Mouse (Mus musculus) urinary bladder, postnatal 36 days (tissue): Measurements from ENCODE around the gene Kcnq1.

Source experiments
- DNase-seq, 2 experiments: peaks; one replicate each; pipeline ENCODE4 v3.0.0; 2022; ENCODE audit warnings: low spot score in 2 of 2, mixed read lengths in 1 of 2

Kcnq1 gene

DNA sequence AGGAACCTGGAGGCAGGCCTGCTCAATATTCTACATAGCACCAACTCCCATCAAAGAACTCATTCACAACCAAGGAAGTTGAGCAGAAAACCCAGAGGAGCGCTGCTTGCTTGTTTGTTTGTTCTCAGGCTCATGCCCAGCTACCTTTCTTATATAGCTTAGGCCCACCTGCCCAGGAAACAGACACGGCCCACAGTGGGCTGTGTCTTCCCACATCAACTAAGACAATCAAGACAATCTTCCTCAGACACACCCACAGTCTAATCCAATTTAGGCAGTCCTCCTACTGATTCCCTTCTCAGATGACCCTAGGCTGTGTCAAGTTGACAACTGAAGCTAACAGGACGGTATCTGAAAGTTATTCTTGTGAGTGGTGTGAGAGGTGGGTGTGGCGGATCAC lies at the start of gene Kcnq1:
Kcnq1 (plus strand) TSS at position 301 of the 400 bp plus-strand sequence.
- DNase-seq: no peak

DNA sequence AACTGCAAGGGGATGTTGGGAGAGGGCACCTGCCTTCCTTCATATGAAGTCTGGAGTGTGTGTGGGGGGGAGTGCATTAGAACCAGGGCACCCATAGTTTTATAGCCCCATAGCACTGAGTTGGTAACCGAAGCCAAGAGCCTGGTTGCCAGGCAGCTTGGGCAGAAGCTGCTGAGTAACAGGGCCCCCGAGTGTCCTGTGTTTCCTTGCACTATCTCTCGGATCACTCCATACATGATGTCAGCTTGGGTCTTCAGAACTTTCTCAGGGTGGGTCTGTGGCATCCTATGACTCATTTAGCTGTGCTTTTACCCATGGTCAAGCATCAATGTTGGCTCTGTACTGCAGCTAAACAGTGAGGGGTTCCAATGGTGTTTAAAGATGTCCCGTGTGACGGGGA lies 49.1 kb upstream of the Kcnq1 start:
- DNase-seq: no peak

DNA sequence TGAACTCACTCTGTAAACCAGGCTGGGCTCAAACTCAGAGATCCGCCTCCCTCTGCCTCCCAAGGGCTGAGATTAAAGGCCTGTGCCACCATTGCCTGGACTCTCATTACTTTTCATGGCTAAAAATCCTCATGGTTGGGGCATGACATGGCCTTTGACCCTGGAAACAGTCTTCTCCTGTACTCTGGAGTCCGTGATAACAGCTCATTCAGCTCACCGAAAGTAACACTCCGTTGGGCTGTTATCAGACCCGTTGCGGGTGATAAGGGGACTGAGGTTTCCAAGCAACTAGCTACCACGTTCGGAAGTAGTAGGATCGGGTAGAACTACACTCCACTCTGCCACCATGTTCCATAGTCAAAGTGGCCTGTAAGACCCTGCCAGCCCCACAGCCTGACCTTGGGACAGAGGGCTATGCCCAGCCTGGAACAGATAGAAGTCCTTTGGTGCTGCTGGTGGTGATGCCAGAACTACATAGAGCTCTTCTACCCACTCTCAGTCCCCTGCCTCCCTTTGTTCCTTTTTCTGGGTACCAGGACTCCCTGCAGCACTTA lies 48.4 kb upstream of the Kcnq1 start:
- DNase-seq: no peak

DNA sequence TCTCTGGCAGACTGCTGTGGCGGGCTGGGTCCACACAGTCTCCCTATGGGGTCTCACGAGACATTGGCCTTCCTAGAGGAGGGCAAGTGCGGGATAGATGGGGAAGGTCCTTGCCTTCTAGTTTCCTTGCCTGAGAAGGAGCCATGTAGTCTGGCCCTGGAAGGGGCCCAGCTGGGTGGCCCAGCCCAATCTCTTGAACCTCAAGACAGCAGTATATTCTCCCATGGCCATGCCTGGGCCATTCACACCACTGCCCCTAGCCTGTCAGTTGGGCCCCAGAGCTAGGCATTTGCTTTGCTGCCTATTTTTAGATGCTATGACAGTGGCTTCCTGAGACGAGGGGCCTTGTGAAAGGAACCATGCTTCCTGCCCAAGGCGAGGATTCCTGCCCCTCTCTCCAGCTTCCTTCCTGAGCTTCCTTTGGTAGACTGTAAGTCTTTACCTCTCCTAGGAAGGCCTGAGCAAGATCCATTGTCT lies 47.9 kb upstream of the Kcnq1 start:
- DNase-seq: no peak

DNA sequence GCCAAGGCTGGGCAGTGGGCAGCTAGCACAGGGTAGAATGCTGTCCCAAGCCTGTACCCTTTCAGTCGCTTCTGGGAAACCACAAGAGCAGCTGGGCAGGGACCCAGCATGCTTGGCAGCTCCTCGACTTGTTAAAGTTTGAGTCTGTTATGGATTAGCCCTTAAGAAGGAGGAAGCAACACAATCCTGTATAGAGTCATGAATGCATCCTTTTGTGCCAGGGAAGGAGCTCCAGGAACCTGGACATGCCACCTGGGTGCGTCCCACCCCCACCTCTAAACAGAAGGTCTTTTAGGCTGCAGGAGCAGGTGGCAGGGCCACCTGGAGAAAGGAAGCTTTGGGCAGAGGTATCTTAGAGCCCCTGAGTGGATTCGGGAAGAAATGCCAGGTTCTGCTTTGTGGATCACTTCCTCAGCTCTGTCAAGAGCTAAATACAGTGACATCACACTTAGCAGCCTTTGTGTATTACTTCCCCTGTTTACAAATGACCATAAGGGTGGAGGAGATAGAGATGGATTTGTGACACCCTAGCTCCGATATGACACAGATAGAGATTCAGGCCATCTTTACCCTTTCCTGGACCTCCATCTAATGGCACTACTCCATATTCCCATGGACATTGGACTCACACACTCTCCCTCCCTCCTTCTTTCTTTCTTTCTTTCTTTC lies 46.8 kb upstream of the Kcnq1 start:
- DNase-seq: no peak

DNA sequence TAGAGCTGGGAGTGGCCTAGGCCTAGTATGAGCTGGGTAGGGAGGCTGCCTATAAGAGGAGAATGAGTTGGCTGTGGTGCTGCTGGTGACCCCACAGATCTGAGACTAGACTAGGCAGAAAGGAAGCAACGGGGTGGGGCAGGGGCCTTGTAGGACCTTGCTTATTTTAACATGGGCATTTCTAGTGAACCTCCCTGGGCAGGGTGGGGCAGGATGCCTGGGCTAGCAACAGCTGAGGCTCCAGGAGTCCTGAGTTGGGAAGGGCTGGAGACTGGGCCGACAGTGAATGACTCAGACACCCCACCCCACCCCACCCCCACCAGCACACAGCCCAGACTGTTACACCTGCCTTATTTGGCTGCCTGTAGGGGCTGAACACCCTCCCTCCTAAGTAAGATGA lies 43.5 kb upstream of the Kcnq1 start:
- DNase-seq: no peak

DNA sequence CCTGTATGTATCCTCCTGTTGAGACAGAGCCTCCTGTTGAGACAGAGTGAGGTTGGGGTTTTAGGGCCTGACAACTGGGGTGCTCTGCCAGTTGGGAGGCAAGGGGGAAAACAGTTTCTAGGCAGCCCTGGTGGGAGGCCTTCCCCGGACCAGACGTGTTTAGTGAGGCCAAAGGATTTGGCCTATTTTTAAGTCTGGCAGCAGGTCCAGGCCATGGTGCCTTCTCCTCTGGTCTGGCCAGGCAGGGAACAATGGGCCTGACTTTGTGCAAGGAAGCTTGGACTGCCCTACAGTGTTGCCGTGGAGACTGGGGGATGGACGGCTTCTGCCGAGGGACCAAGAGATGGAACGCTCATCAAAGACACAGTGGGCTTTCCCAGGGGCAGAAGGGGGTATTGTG lies 41.9 kb upstream of the Kcnq1 start:
- DNase-seq: no peak

DNA sequence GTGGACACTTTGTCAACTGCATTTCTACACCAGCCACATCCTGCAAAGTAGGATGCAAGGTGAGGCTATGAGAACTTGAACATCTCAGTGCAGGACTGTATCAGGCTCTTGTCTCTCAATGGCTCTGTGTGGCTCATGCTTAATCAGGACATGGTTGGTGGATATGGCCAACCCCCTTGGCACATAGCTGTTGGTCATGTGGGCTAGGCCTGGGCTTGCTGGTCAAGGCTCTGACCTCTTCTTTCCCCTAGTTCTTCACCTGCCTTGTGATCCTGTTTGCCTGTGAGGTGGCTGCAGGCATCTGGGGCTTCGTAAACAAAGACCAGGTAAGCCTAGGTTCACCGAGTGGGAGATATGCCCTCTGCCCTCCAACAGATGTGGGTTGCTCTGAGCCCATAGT lies 40.5 kb upstream of the Kcnq1 start:
- DNase-seq: no peak

DNA sequence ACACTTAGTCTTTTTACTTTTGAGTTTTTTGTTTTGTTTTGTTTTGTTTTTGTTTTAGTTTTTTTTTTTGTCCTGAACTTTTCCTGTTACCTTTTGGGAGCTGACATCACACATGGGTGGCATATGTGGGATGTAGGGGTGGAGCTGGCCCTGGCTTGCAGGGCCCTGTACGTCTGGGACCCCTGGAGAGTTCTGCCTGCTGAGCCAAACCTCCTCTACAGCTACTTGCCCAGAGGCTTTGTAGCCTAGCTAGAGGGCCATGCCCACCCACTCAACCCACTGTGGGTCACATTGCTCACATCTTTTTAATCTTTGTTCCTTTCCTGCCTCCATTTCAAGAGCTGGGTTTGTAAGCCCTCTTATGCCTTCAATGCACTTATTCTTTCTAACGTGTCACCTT lies 38.7 kb upstream of the Kcnq1 start:
- no peak for DNase-seq

DNA sequence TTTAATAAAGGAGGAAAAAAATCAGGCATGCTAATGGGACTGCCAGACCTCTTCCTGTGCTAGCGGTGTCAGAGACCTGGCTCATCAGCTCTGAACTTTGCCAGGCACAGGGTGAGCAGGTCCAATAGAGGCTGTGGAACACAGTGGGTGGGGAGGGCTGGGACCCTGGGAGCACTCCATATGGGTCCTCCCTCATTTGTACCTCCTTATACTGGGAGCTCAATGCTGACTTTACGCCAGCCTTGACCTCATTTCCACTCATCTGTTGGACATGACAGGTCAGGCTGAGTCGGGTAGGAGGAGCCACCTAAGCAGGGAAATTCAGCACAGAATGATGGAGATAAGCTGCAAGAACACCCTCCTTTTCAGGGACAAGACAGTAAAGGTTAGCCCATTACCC lies 38.3 kb upstream of the Kcnq1 start:
- no peak for DNase-seq

DNA sequence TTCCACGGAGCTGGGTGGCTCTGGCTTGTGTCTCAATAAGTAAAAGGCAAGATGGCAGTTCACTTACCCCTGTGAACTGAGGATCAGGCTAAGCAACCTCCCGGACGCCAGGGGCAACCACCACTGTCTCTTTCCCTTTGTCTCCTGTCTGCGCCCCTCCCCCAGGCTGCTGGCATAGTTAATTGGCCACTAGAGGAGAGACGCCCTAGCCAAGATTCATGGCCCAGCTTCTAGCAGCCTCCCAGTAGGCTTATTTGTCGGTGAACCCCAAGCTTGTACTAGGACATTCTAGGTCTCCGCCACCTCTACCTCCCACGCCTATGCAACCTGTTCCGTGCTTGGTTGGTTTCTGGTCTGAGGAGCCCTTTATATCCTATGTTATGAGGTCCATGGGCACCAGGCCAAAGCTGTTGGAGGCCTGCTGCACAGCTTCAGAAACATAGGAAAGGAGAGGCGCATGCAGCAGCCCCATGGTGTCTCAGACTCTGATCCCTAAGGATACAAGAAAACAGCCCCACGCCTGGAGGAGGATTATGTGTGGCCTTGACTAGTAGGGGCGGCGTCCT lies 37.8 kb upstream of the Kcnq1 start:
- peak in 1 of 2 experiments; percentile 18 for DNase-seq

DNA sequence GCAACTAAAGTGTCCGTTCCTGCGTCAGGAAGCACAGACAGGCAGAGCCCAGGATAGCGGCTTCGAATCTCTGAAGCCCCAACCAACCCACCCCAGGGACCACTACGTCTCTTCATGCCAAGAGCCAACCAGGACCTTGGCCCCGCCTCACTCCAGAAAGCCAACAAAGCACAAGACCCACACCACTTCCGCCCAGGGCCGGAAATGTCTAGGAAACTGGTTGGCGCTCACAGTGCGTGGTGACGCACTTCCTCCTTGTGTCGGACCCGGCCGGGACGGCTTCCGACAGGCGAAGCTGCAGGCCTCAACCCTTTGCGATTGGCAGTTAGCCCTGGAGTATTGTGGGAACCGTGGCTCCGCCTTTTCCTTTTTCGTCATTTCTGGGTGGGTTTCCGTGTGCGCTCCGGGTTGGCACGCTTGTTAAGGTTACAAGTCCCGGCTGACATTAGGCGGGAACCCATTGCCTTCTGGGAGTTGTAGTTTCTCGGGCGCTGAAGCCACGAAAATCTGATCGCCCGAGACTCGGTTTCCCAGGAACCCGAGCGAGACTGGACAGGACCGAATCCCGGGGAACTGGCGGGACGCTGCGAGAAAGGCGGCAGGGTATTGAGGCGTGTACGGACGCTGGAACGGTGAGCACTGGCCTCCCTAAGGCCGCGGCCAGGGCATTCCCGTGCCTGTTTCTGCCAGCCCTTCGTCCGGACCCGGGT lies 37.1 kb upstream of the Kcnq1 start, which contains the start of gene Tssc4:
Tssc4 (plus strand) TSS at position 368 of the 710 bp plus-strand sequence.
- peak; percentile 96 to 98 for DNase-seq

DNA sequence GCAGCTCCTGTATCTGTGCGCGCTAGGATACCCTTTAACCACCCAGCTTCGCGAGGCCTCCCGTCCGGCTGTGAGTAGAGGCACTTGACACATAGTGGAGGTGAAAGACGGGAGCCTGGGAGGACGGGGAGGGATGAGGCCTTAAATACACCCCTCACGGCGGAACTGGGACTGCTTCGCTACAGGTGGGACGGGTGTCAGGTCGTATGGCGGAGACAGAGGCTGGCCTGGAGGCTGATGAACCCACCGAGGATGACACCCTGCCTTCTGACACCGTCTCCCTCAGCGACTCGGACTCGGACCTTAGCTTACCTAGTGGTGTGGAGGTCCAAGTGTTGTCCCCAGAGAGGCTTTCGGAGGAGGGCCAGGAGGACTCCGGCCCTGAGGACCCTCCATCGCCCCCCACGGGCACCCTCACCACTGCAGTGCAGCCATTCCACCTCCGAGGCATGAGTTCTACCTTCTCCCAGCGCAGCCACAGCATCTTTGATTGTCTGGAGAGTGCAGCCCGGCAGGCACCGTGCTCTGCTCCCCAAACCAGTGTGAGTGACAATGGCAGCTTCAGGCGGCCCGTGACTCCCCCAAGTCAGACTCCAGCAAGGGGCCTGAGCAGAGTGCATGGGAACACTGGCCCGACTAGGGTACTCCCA lies 36.3 kb upstream of the Kcnq1 start:
- no peak for DNase-seq

DNA sequence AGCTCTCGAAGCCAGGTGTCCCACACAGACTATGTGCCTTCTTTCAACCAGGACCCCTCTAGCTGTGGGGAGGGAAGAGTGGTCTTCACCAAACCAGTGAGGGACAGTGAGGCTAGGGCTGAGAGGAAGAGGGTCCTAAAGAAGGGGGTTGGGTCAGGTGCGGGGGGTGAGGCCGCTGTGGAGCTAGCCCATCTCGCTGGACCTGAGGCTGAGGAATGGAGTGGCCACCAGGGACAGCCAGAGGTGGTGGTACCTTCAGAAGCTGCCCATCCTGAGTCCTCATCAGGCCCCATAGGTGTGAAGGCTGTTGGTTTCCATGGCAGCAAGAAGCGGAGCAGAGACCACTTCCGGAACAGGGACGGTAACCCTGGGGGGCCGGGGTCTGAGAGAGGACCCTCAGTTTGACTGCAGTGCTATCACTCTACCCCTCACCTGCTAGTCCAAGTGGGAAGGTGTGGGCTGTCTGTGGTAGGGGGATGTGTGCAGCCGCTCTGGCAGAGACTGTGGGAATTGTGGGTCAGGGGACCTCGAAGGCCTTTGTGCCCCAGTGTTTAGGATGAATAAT lies 35.6 kb upstream of the Kcnq1 start:
- no peak for DNase-seq

DNA sequence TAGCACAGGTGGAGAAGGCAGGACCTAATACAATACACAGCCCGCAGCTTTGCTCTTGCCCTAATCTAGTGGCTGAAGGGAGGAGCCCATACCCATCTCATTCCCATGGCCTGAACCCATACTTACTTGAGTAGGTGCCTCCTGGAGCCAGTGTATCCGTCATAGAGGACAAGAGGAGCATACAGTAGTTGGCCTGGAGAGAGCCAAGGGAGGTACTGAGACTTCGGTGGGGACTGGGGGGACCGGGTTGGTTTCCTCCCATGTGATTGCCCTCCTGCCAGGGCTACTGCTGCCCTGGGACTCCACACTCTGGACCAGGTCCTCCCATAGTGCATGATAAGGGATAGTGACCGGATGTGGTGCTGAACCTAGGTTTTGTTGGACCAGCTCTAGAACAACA lies 33.6 kb upstream of the Kcnq1 start:
- no peak for DNase-seq

DNA sequence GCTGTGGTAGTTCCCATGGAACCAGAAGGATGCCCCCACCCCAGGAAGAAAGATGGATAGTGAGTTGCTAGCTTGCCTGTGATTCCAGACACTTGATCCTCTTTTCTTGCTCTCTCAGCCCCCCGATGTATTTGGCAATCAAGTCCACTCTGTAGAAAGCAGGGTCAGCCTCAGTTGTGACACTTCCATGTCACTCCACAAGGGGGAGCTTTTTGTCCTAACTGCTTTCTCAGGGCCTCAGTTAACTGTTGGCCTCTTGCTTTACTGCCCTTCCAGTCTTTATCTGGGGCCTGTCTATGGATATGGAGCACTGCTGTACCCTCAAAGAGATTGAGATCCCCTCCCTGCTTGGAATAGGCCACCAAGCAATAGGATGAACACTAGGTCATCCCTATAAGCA lies 33.1 kb upstream of the Kcnq1 start:
- no peak for DNase-seq

DNA sequence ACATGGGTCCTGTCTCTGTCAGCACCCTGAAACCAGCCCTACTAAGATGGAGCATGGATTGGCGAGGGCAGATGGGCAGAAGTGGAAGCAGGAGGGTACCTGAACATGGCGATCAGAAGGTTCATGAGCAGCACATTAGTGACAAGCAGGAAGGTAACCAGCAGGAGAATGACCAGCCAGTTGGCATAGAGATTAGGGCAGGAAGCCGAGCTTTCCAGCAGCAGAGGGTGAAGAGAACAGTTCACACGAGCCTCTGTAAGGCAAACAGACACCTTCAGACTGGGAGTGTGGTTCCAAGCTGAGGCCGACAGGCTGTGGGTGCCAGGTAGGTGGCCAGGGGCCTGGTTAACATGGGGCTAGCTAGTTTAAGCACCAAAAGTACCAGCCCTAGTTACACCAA lies 30.8 kb upstream of the Kcnq1 start:
- no peak for DNase-seq

DNA sequence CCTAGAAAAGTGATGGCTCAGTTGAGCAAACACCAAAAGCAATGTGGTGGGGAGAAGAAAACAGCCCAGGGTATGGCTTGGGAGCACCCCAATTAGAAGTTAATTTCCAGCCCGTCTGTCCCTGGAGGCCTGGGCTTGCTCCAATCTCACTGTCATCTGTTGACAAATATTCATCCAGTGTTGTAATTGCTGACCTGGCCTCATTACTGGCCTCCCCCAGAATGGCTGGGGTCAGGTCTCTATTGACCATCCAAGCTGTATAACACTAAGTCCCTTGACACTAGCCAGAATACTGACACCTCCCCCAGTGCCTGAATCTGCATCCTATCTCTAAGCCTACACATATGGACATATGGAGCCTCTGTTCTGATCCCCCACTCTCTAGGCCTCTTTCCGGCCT lies 28.8 kb upstream of the Kcnq1 start:
- DNase-seq: no peak

DNA sequence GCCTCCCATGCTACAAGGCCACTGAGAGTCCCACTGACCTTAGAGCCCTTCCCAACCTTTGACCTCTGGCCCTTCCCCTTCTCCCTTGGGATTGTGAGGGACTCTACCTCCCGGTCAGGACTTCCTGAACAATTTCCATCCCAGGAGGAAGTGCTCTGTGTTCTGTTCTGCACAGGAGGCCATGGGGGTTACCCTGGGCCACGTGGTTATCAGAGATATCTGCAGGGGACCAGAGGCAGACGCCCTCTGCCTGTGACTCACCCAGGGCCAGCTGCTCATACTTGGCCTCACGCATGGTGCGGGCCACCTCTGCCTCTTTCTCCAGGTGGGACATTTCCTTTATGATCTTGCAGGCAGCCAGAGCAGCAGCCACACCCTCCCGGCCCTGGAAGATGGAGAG lies 24.1 kb upstream of the Kcnq1 start:
- DNase-seq: no peak

DNA sequence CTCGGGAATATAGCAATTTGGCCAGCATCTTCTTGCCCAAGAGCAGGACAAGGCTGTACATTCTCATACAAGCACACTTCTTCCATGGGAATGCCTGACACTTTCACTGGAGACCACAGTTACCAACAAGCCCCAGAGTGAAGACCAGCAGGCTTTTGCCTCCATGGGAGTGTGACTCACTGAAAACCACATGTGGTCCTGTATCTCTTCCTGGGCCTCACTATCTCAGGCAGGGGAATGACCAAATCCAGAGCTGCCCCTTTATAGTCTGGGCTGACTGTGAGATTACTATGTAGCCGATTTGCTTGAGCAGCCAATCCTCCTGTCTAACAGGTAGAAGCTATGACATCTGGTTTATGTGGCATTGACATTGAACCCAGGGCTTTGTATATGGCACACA lies 22.5 kb upstream of the Kcnq1 start:
- no peak for DNase-seq

DNA sequence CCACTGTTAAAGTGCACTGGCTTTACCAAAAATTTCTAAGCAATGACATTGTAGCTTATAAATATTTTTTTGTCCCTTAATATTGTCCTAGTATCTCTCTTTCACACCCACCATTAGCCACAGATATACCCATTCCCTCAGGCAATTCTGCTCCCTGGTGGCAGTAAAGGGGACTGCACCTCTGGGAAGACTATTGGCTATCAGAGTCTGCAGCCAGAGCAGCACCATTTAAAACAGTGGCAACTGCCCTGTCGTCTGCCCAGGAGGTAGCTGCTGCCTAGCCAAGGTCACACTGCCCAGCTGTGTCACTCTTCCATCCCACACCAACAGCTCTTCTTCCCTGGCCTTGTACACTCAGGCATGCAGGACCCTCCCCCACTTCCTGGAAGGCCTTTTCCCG lies 19.8 kb upstream of the Kcnq1 start:
- DNase-seq: peak; percentile 58 to 69

DNA sequence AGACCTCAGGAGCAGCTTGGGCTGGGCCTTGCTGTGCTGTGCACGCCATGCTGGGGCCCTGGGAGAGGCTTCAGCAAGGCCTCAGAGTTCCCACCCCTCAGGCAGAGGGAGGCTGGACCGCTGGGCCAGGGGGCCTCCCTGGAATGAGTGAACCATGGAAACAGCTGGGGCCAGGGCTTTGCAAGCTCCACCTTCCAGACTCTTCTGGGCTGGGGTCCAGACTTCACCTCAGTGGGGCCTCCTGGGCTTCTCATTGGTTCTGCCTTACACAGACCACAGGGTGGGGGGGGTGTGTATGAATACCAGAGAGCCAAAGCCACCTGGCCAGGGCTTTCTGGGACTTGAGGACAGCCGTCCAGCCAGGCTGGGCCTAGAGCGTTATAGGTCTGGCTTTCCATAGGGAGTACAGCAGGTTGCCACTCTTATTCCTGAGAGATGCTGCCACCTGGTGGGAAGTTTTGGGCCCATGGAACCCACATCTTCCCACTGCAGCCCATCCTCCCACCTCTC lies 19.0 kb upstream of the Kcnq1 start:
- no peak for DNase-seq
